Mouse (Mus musculus) liver, embryonic 16.5 days (tissue): ENCODE measurements around the gene 9930111J21Rik2. TPM values are rescaled to one million over a fixed set of nuclear protein-coding genes. Genes with fewer than 3 reads are reported as not detected.
"Not testable (repeated sequence)": the region's sequence is repeated elsewhere in the genome, so short reads cannot be mapped to it uniquely, and the experiment has no call there.

ENCODE experiments used
- ATAC-seq: fragments of 200-750 bp; cut with Nextera tagmentation; 2 replicates; pipeline ENCODE4 v1.8.0; 2017; ENCODE audit warnings: low read depth, mild to moderate bottlenecking, moderate number of reproducible peaks, moderate library complexity
- H3K27ac ChIP-seq: fragments of 300-500 bp; sonication (generic); 2 replicates; pipeline ENCODE4 v1.5.1; 2014; ENCODE audit warnings: mild to moderate bottlenecking, low read length
- H3K27me3 ChIP-seq: fragments of 300-500 bp; sonication (generic); 2 replicates; pipeline ENCODE4 v1.6.1; 2014; ENCODE audit warnings: low read depth, low read length, mixed read lengths; ENCODE audit not compliant: control insufficient read depth, insufficient read depth
- H3K36me3 ChIP-seq: fragments of 300-500 bp; sonication (generic); 2 replicates; pipeline ENCODE4 v1.6.1; 2014; ENCODE audit warnings: mild to moderate bottlenecking; ENCODE audit not compliant: control insufficient read depth, insufficient read depth
- H3K4me1 ChIP-seq: fragments of 300-500 bp; sonication (generic); 2 replicates; pipeline ENCODE4 v1.6.1; 2014; ENCODE audit warnings: low read depth, low read length, mixed read lengths; ENCODE audit not compliant: control insufficient read depth
- H3K4me2 ChIP-seq: fragments of 300-500 bp; sonication (generic); 2 replicates; pipeline ENCODE4 v1.6.1; 2014; ENCODE audit warnings: low read depth, low read length, mixed read lengths
- H3K4me3 ChIP-seq: fragments of 300-500 bp; sonication (generic); 2 replicates; pipeline ENCODE4 v1.5.1; 2014; ENCODE audit warnings: low read depth, mild to moderate bottlenecking, low read length
- H3K9ac ChIP-seq: fragments of 300-500 bp; sonication (generic); 2 replicates; pipeline ENCODE4 v1.6.1; 2014; ENCODE audit warnings: low read depth, low read length
- H3K9me3 ChIP-seq: fragments of 300-500 bp; sonication (generic); replicated peaks from 2 replicates; pipeline ENCODE4 v1.6.1; 2016; ENCODE audit warnings: low read length; ENCODE audit not compliant: control insufficient read depth
- WGBS: fragments of 180-500 bp; shearing (Covaris S2); extraction: QIAGEN DNeasy Blood & Tissue Kit; methylation state at CpG from one replicate; pipeline ENCODE4 v1.1.7; 2014; ENCODE audit not compliant: insufficient replicate concordance; 5-methylcytosine and 5-hydroxymethylcytosine counted together
- polyA plus RNA-seq: library from polyadenylated mRNA; unstranded; fragments of >200 nt; fragmentation: Nextera tagmentation; extraction: Ambion mirVana; gene quantifications from 2 replicates; pipeline ENCODE4 v1.2.1, GENCODE M21; 2015

9930111J21Rik2 gene
- polyA plus RNA-seq, 1 experiment from 2014 or later, result 1.5 TPM

DNA sequence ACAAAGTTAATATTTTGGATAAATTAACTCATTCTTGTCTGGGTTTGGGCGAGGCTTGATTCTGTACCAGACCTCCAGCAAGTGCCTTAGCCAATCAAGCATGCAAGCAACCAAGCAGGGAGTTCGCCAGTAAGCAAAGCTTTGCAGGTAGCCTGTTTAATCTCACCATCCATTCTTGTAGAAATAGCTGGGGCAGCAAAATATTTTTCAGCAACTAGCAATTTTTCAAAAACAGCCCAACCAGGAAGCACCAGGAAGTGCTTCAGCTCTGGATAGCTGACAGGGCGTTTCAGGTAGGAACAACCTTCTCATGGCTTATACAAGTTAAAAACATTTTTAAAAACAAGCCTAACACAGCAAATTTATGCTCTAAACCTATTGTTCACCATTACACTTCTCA is 30.8 kb upstream of the 9930111J21Rik2 start:
- Histone ChIP-seq H3K4me2 (peak overlapping the region; percentile 26; the same call in 1 of the 2 replicates), H3K27me3 (no peaks in the 10 kb centered on the region), H3K4me3 (no peak overlapping the region), H3K4me1 (peaks cover 44% of the 10 kb centered on the region), H3K9ac (no peak overlapping the region), H3K27ac (no peak overlapping the region), H3K9me3 (no peaks in the 10 kb centered on the region), H3K36me3 (no peaks in the 10 kb centered on the region)
- WGBS, result 49% methylated on average over 3 of the region's 3 CpGs
- no peak for ATAC-seq

DNA sequence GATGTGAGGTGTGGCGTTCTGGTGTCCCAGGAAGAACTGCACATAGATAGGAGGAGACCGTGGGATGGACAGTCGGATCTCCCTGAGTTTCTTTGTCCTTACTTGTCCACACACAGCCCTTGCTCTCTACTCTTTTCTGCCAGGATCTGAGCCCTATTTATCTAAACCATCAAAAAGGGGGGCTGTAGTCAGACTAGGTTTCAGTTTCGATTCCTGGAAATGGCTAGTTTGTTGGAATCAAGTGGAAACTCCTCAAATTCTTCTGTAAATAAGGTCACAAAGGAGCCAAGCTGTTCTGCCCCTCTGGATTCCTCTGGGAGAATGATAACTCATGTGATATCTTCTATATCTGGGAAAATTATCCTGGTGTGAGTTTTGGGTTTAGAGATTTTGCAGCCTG is 30.3 kb upstream of the 9930111J21Rik2 start:
- 43% methylated on average over 4 of the region's 4 CpGs for WGBS
- Histone ChIP-seq H3K27ac (no peak overlapping the region), H3K9me3 (no peaks in the 10 kb centered on the region), H3K36me3 (no peaks in the 10 kb centered on the region), H3K9ac (no peak overlapping the region), H3K4me1 (peaks cover 40% of the 10 kb centered on the region), H3K27me3 (no peaks in the 10 kb centered on the region), H3K4me3 (no peak overlapping the region), H3K4me2 (peak overlapping the region; percentile 26; the same call in 1 of the 2 replicates)
- ATAC-seq, result no peak

DNA sequence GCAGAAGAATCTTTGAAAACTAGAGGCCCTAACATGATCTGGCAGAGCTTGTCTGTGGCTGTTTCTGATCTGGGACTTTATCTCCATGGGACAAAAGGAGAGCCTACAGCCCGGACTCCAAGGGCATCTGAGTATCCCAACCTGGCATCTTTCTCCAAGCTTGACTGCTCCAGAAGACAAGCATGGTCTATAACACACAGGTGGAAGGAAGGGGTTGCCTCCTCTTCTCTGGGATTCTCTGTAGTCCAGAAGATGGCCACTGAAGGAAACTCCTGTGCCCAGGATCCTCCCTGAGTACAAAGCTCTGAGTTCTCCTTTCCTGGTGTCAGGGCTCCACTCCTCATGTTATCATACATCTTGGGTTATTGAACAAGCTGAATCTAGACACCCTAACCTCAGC is 29.6 kb upstream of the 9930111J21Rik2 start:
- no peak for ATAC-seq
- no peaks in the 10 kb centered on the region for H3K27me3 ChIP-seq
- no peaks in the 10 kb centered on the region for H3K9me3 ChIP-seq
- peaks cover 38% of the 10 kb centered on the region for H3K4me1 ChIP-seq
- H3K27ac ChIP-seq, result no peak overlapping the region
- H3K4me3 ChIP-seq, result no peak overlapping the region
- H3K9ac ChIP-seq, result no peak overlapping the region
- no peaks in the 10 kb centered on the region for H3K36me3 ChIP-seq
- no peak overlapping the region for H3K4me2 ChIP-seq
- WGBS, result 25% methylated on average over 1 of the region's 1 CpGs

DNA sequence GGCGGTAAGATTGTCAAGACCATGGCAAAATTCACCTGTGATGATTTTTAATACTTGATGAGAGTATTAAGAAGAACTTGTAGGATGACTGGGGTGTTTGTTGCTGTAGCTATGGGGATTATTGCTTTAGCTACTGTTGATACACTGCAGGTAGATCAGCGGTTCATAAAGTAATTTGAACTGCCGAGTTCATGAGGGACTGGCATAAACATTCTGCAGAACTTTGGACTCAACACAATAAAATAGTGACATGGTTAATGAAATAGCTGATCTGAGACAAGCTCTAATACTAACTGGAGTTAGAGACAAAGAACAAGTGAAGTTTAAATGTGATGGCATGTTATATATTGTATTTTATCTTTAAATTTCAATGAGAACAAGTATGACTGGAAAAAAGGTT is 27.7 kb upstream of the 9930111J21Rik2 start:
- H3K4me1 ChIP-seq, result peaks cover 21% of the 10 kb centered on the region
- H3K36me3 ChIP-seq, result no peaks in the 10 kb centered on the region
- no peaks in the 10 kb centered on the region for H3K9me3 ChIP-seq
- H3K9ac ChIP-seq, result no peak overlapping the region
- 77% methylated on average over 3 of the region's 3 CpGs for WGBS
- H3K4me2 ChIP-seq, result no peak overlapping the region
- H3K27ac ChIP-seq, result no peak overlapping the region
- ATAC-seq, result no peak
- no peaks in the 10 kb centered on the region for H3K27me3 ChIP-seq
- H3K4me3 ChIP-seq, result no peak overlapping the region

- no peaks in the 10 kb centered on the region for H3K36me3 ChIP-seq
- no peak for ATAC-seq
- peak overlapping the region; percentile 72 for H3K27ac ChIP-seq
- H3K27me3 ChIP-seq, result no peaks in the 10 kb centered on the region
- H3K9me3 ChIP-seq, result no peaks in the 10 kb centered on the region
- WGBS, result 33% methylated on average over 1 of the region's 1 CpGs
- H3K4me1 ChIP-seq, result peaks cover 11% of the 10 kb centered on the region
- H3K4me2 ChIP-seq, result no peak overlapping the region
- no peak overlapping the region for H3K4me3 ChIP-seq
- H3K9ac ChIP-seq, result no peak overlapping the region
Observed at GRCm38 (mm10) chr11:49077012-49077411, 26.0 kb upstream of the 9930111J21Rik2 start.

DNA sequence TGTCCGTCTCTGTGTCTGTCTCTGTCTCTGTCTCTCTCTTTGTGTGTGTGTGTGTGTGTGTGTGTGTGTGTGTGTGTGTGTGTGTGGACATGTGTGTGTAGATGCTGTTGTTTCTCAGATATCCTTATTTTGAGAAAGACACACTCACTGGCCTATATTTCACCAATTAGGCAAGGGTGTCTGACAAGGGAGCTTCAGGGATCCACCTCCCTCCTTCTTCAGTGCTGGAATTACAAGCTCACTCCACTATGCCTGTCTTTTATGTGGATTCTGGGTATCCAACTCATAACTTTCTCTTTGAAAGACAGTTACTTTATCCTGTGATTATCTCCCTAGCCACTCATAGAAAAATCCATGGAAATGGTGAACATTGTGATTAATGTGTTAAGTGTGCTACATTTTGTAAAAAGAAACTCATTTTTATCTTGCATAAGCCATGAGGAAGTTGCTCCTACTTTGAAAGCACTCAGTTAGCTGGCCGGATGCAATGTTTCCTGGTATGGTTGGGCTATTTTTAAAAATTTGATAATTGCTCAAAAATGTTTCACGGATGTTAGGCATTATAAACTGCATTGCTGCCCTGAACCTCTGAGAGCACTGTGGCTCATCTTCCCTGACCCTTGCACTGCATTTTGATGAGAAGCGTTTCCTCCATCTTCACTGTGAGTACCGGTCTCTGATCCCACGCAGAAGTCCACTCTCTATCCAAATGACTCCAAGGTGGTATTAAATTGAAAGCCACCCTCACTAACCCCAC is 25.1 kb upstream of the 9930111J21Rik2 start, which contains the start of gene Ifi47:
Gene Ifi47, plus strand, starts transcription at position 587 of the 757 bp plus-strand sequence.
- Histone ChIP-seq H3K27ac (peak within 1 kb of the TSS; percentile 72), H3K4me2 (peak within 1 kb of the TSS; percentile 20)
- not testable (repeated sequence) for H3K4me3 ChIP-seq, H3K36me3 ChIP-seq, H3K27me3 ChIP-seq, H3K9me3 ChIP-seq, H3K9ac ChIP-seq, H3K4me1 ChIP-seq
- ATAC-seq, result peak; percentile 27
- WGBS, result 25% methylated on average over 6 of the region's 6 CpGs

GRCm38 (mm10) chr11:49068358-49068757 is 17.3 kb upstream of the 9930111J21Rik2 start:
- no peak overlapping the region for H3K9ac ChIP-seq
- no peak overlapping the region for H3K27ac ChIP-seq
- H3K4me3 ChIP-seq, result no peak overlapping the region
- no peaks in the 10 kb centered on the region for H3K36me3 ChIP-seq
- no peak overlapping the region for H3K4me2 ChIP-seq
- no peaks in the 10 kb centered on the region for H3K4me1 ChIP-seq
- H3K27me3 ChIP-seq, result no peaks in the 10 kb centered on the region
- H3K9me3 ChIP-seq, result no peaks in the 10 kb centered on the region
- WGBS, result 24% methylated on average over 1 of the region's 1 CpGs
- ATAC-seq, result no peak

DNA sequence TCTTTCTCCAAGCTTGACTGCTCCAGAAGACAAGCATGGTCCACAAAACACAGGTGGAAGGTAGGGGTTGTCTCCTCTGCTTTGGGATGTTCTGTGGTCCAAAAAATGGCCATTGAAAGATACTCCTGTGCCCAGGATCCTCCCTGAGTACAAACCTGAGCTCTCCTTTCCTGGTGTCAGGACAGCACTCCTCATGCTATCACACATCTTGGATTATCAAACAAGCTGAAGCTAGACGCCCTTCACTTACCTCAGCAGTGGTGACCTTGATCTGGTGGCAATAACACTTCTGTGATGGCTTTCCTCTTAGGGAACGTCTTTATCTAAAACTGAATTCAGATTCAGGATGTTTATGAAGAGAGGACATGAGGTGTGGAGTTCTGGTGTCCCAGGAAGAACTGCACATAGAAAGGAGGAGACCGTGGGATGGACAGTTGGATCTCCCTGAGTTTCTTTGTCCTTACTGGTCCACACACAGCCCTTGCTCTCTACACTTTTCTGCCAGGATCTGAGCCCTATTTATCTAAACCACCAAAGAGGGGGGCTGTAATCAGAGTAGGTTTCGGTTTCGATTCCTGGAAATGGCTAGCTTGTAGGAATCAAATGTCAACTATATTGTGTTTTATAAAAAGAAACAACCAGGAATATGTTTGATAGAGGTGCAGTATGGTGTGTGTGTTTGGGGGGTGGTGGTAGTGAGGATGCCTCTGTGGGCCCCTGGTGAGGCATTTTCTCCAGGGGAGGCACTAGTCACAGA is 12.8 kb upstream of the 9930111J21Rik2 start, which contains the start of gene Tgtp2:
Gene Tgtp2, minus strand, starts transcription at position 494 of the 757 bp plus-strand sequence.
- not testable (repeated sequence) for ATAC-seq, H3K4me1 ChIP-seq, H3K36me3 ChIP-seq, H3K4me2 ChIP-seq, H3K27me3 ChIP-seq, H3K27ac ChIP-seq, H3K9ac ChIP-seq, H3K9me3 ChIP-seq, H3K4me3 ChIP-seq
- WGBS, result 41% methylated on average over 5 of the region's 5 CpGs

GRCm38 (mm10) chr11:49061865-49062264 is 10.8 kb upstream of the 9930111J21Rik2 start:
- not testable (repeated sequence) for H3K9me3 ChIP-seq, H3K27me3 ChIP-seq, H3K36me3 ChIP-seq, H3K9ac ChIP-seq, H3K4me3 ChIP-seq, H3K4me2 ChIP-seq, H3K27ac ChIP-seq, ATAC-seq, H3K4me1 ChIP-seq
- WGBS, result 23% methylated on average over 2 of the region's 2 CpGs
